Mouse (Mus musculus) heart, embryonic 15.5 days (tissue): ENCODE data around the gene Mindy4. TPM values are rescaled to one million over a fixed set of nuclear protein-coding genes. Genes with fewer than 3 reads are reported as not detected.

Source experiments
- ATAC-seq: fragments of 200-750 bp; cut with Nextera tagmentation; replicated peaks from 2 replicates; pipeline ENCODE4 v1.8.0; 2017; ENCODE audit warnings: low read depth, moderate TSS enrichment; ENCODE audit not compliant: insufficient number of reproducible peaks, insufficient read depth, low FRiP score
- H3K27ac ChIP-seq: fragments of 300-500 bp; sonication (generic); 2 replicates; pipeline ENCODE4 v1.5.1; 2015; ENCODE audit warnings: mild to moderate bottlenecking, inconsistent platforms
- H3K27me3 ChIP-seq: fragments of 300-500 bp; sonication (generic); 2 replicates; pipeline ENCODE4 v1.6.1; 2015; ENCODE audit warnings: inconsistent platforms
- H3K36me3 ChIP-seq: fragments of 300-500 bp; sonication (generic); 2 replicates; pipeline ENCODE4 v1.6.1; 2015; ENCODE audit warnings: mild to moderate bottlenecking, inconsistent platforms
- H3K4me1 ChIP-seq: fragments of 300-500 bp; sonication (generic); replicated peaks from 2 replicates; pipeline ENCODE4 v1.6.1; 2015; ENCODE audit warnings: inconsistent platforms
- H3K4me2 ChIP-seq: fragments of 300-500 bp; sonication (generic); 2 replicates; pipeline ENCODE4 v1.6.1; 2015; ENCODE audit warnings: inconsistent platforms, mild to moderate bottlenecking, moderate library complexity
- H3K4me3 ChIP-seq: fragments of 300-500 bp; sonication (generic); 2 replicates; pipeline ENCODE4 v1.5.1; 2015; ENCODE audit warnings: mild to moderate bottlenecking, inconsistent platforms
- H3K9ac ChIP-seq: fragments of 300-500 bp; sonication (generic); 2 replicates; pipeline ENCODE4 v1.6.1; 2015; ENCODE audit warnings: mild to moderate bottlenecking, inconsistent platforms
- H3K9me3 ChIP-seq: fragments of 300-500 bp; sonication (generic); replicated peaks from 2 replicates; pipeline ENCODE4 v1.6.1; 2016; ENCODE audit warnings: inconsistent platforms
- WGBS: fragments of 180-500 bp; shearing (Covaris S2); methylation state at CpG from one replicate; pipeline ENCODE4 v1.1.7; 2015; ENCODE audit warnings: mixed read lengths; 5-methylcytosine and 5-hydroxymethylcytosine counted together
- polyA plus RNA-seq: library from polyadenylated mRNA; unstranded; fragments of >200 nt; fragmentation: Nextera tagmentation; extraction: Ambion mirVana; gene quantifications from 2 replicates; pipeline ENCODE4 v1.2.1, GENCODE M21; 2015

Mindy4 gene
- polyA plus RNA-seq, 1 experiment from 2014 or later = 6.2 TPM

- Histone ChIP-seq H3K9ac (no peak overlapping the region), H3K27me3 (no peaks in the 10 kb centered on the region), H3K9me3 (no peaks in the 10 kb centered on the region), H3K4me1 (peaks cover 4% of the 10 kb centered on the region; the same call in 1 of the 2 replicates), H3K27ac (no peak overlapping the region), H3K36me3 (no peaks in the 10 kb centered on the region), H3K4me2 (no peak overlapping the region), H3K4me3 (no peak overlapping the region)
- no peak for ATAC-seq
- WGBS = 69% methylated on average over 15 of the region's 15 CpGs
Observed at GRCm38 (mm10) chr6:55210423-55211365, 7.5 kb downstream of the Mindy4 start.

GRCm38 (mm10) chr6:55214541-55214940, 11.4 kb downstream of the Mindy4 start:
- Histone ChIP-seq H3K4me1 (no peaks in the 10 kb centered on the region; the same call in 1 of the 2 replicates), H3K9me3 (no peaks in the 10 kb centered on the region), H3K27ac (no peak overlapping the region), H3K9ac (no peak overlapping the region), H3K4me3 (no peak overlapping the region), H3K27me3 (no peaks in the 10 kb centered on the region), H3K36me3 (no peaks in the 10 kb centered on the region), H3K4me2 (no peak overlapping the region)
- no peak for ATAC-seq
- 42% methylated on average over 3 of the region's 3 CpGs for WGBS

- Histone ChIP-seq H3K27me3 (no peaks in the 10 kb centered on the region), H3K36me3 (no peaks in the 10 kb centered on the region), H3K27ac (no peak overlapping the region), H3K4me1 (no peaks in the 10 kb centered on the region), H3K9ac (no peak overlapping the region), H3K4me3 (no peak overlapping the region), H3K9me3 (no peaks in the 10 kb centered on the region), H3K4me2 (no peak overlapping the region)
- 80% methylated on average over 9 of the region's 9 CpGs for WGBS
- no peak for ATAC-seq
Observed at GRCm38 (mm10) chr6:55218232-55218631, 15.0 kb downstream of the Mindy4 start.

DNA sequence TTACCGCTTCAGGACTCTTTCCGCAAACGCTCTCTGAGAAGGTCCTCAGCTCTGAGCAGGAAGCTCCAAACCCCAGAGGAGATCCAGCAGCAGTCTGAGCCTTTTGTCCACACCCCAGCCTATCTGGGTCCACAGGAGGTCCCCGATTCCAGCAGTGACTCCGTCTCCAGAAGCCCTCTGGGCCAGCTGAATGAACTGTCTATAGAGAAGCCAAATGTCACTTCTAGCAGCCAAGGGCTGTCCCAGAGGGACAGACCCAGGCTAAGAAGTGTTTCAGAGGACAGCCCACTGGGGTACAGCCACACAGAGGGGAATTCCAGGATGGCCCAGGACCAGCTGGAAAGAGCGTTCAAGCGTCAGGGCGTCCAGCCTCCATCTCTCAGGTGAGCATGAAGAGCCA, 20.8 kb downstream of the Mindy4 start:
- Histone ChIP-seq H3K4me3 (no peak overlapping the region), H3K9ac (no peak overlapping the region), H3K4me2 (no peak overlapping the region), H3K4me1 (no peaks in the 10 kb centered on the region), H3K27me3 (no peaks in the 10 kb centered on the region), H3K9me3 (no peaks in the 10 kb centered on the region), H3K27ac (no peak overlapping the region), H3K36me3 (peaks cover 10% of the 10 kb centered on the region; the same call in 1 of the 2 replicates)
- ATAC-seq = no peak
- 80% methylated on average over 8 of the region's 8 CpGs for WGBS

DNA sequence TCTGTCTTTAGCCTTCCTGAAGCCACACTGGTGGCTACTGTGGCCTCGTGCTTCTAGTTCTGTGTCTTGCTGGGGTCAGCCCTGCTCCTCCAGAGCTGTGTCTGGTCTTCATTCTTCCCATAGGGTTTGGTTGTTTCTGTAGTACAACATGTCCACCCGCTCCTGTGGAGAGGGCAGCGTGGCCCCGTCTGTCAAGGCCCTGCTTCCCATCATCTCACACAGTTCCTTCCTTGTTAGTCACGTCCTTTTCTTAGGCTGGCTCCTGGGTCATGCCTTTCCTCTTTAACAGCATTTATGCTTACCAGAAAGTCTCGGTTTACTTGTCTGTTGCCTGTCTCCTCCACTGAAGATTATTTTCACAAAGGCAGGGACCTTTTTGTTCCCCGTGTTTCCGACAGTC, 26.9 kb downstream of the Mindy4 start:
- no peak for ATAC-seq
- no peak overlapping the region for H3K27ac ChIP-seq

GRCm38 (mm10) chr6:55232101-55232500, 28.9 kb downstream of the Mindy4 start:
- peaks cover under 1% of the 10 kb centered on the region; the same call in 1 of the 2 replicates for H3K27me3 ChIP-seq
- no peak for ATAC-seq
- WGBS = 84% methylated on average over 7 of the region's 7 CpGs
- H3K9me3 ChIP-seq = no peaks in the 10 kb centered on the region
- H3K27ac ChIP-seq = no peak overlapping the region
- H3K36me3 ChIP-seq = no peaks in the 10 kb centered on the region; the same call in 1 of the 2 replicates
- no peak overlapping the region for H3K9ac ChIP-seq
- no peak overlapping the region for H3K4me3 ChIP-seq
- no peak overlapping the region for H3K4me2 ChIP-seq
- H3K4me1 ChIP-seq = 0 out of 2 replicates have a peak, but pooled peaks cover 3% of the 10 kb centered on the region

More for the DNA sequence above, 26.9 kb downstream of the Mindy4 start:
- Histone ChIP-seq H3K9ac (no peak overlapping the region), H3K36me3 (no peaks in the 10 kb centered on the region; the same call in 1 of the 2 replicates), H3K4me3 (no peak overlapping the region), H3K9me3 (no peaks in the 10 kb centered on the region), H3K27me3 (no peaks in the 10 kb centered on the region; the same call in 1 of the 2 replicates), H3K4me1 (0 out of 2 replicates have a peak, but pooled peaks cover 3% of the 10 kb centered on the region), H3K4me2 (no peak overlapping the region)
- WGBS = 45% methylated on average over 8 of the region's 8 CpGs

DNA sequence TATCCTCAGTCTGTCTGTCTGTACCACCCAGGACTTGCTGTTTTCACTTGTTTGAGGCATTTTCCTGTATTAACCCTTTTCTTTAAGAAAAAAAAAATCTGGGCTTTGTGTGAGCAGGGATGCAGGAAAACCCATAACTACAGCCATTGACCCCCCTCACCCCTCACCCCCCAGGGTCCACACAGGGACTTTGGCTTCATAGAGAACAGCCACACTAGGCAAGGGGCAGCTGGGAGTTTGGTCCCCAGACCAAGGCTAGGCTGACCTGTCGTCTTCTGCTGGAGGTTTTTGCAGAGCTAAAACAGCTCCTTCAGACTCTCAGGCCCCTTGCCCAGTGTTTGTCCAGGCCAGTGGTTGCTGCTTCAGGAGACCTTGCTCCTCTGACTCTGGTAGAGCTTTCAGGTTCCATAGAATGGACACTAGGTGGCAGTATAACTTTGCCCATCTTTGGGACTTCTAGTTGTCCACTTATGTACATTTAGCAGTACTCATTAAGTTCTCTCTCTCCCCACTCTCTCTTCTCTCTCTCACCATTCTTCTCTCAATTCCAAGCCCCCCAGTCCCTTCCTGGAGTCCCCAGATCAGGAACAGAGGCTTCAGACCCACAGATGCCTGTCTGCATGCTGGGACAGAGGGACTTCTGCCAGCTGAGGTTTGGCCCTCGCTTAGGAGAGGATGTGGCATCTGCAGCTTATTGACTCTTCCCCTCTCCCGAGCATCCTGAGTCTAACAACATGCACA, 29.5 kb downstream of the Mindy4 start:
- Histone ChIP-seq H3K4me3 (no peak overlapping the region), H3K9ac (no peak overlapping the region), H3K27ac (no peak overlapping the region), H3K27me3 (peaks cover 2% of the 10 kb centered on the region; the same call in 1 of the 2 replicates), H3K4me1 (0 out of 2 replicates have a peak, but pooled peaks cover 3% of the 10 kb centered on the region), H3K9me3 (no peaks in the 10 kb centered on the region), H3K4me2 (no peak overlapping the region), H3K36me3 (no peaks in the 10 kb centered on the region; the same call in 1 of the 2 replicates)
- 56% methylated on average over 3 of the region's 3 CpGs for WGBS
- ATAC-seq = peak; percentile 40; the same call in 1 of the 2 replicates

DNA sequence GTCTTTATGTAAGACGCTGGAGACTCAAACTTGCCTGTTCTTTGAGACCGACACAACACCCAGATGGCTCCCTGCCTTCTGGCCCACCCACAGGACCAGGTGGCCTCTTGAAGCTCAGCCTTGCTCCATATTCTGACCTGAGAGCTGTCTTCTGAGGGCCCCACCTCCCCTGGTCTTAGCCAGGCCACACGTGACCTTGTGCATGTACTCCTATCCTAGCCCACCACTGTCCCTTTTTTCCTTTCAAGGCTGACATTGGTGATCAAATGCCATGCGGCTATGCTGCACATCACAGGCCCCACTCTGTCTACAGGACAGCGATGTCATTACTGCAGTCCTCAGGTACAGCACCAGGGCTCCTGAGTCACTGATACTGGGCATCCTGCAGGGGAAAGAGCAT, 30.1 kb downstream of the Mindy4 start:
- Histone ChIP-seq H3K36me3 (no peaks in the 10 kb centered on the region; the same call in 1 of the 2 replicates), H3K9ac (no peak overlapping the region), H3K27ac (no peak overlapping the region), H3K27me3 (peaks cover 2% of the 10 kb centered on the region; the same call in 1 of the 2 replicates), H3K9me3 (no peaks in the 10 kb centered on the region), H3K4me3 (no peak overlapping the region), H3K4me1 (0 out of 2 replicates have a peak, but pooled peaks cover 3% of the 10 kb centered on the region), H3K4me2 (no peak overlapping the region)
- no peak for ATAC-seq
- 90% methylated on average over 5 of the region's 5 CpGs for WGBS

GRCm38 (mm10) chr6:55234636-55235035, 31.5 kb downstream of the Mindy4 start:
- peaks cover 2% of the 10 kb centered on the region; the same call in 1 of the 2 replicates for H3K27me3 ChIP-seq
- H3K4me3 ChIP-seq = no peak overlapping the region
- 68% methylated on average over 6 of the region's 6 CpGs for WGBS
- H3K27ac ChIP-seq = no peak overlapping the region
- H3K9ac ChIP-seq = no peak overlapping the region
- H3K4me1 ChIP-seq = 0 out of 2 replicates have a peak, but pooled peaks cover 5% of the 10 kb centered on the region
- H3K4me2 ChIP-seq = no peak overlapping the region
- no peaks in the 10 kb centered on the region for H3K9me3 ChIP-seq
- no peak for ATAC-seq
- H3K36me3 ChIP-seq = no peaks in the 10 kb centered on the region; the same call in 1 of the 2 replicates

GRCm38 (mm10) chr6:55235733-55236132, 32.5 kb downstream of the Mindy4 start:
- WGBS = 61% methylated on average over 4 of the region's 4 CpGs
- Histone ChIP-seq H3K27me3 (peaks cover 2% of the 10 kb centered on the region; the same call in 1 of the 2 replicates), H3K36me3 (no peaks in the 10 kb centered on the region; the same call in 1 of the 2 replicates), H3K9me3 (no peaks in the 10 kb centered on the region), H3K4me2 (no peak overlapping the region), H3K4me3 (no peak overlapping the region), H3K27ac (no peak overlapping the region), H3K4me1 (peaks cover 13% of the 10 kb centered on the region), H3K9ac (no peak overlapping the region)
- ATAC-seq = no peak

GRCm38 (mm10) chr6:55239931-55240330, 36.7 kb downstream of the Mindy4 start:
- Histone ChIP-seq H3K27me3 (0 out of 2 replicates have a peak, but pooled peaks cover 2% of the 10 kb centered on the region), H3K9ac (no peak overlapping the region), H3K9me3 (no peaks in the 10 kb centered on the region), H3K36me3 (no peaks in the 10 kb centered on the region), H3K4me3 (no peak overlapping the region), H3K4me2 (no peak overlapping the region), H3K4me1 (peaks cover 23% of the 10 kb centered on the region), H3K27ac (no peak overlapping the region)
- no peak for ATAC-seq
- 47% methylated on average over 8 of the region's 8 CpGs for WGBS
